Mouse (Mus musculus): ENCODE results near the gene Dctpp1. TPM values are rescaled to one million over a fixed set of nuclear protein-coding genes. Genes with fewer than 3 reads are reported as not detected.
A peak's percentile ranks its signal among the peaks of the same experiment; 100 is the strongest.

Dctpp1 gene
- total RNA-seq, 2 experiments from 2014 or later = 60.7 to 65.0 TPM

- no peak for DNase-seq
These were observed 28.5 kb downstream of the Dctpp1 start for GRCm38 (mm10) chr7:127231826-127232621.

GRCm38 (mm10) chr7:127231376-127231775, 29.1 kb downstream of the Dctpp1 start:
- DNase-seq = no peak

GRCm38 (mm10) chr7:127228615-127229303, 31.8 kb downstream of the Dctpp1 start:
- DNase-seq = peak; percentile 89

- no peak for DNase-seq
These were observed 35.1 kb downstream of the Dctpp1 start for GRCm38 (mm10) chr7:127225147-127225995.

GRCm38 (mm10) chr7:127224616-127225015, 35.9 kb downstream of the Dctpp1 start:
- no peak for DNase-seq

- DNase-seq = no peak
These were observed 36.7 kb downstream of the Dctpp1 start for GRCm38 (mm10) chr7:127223515-127224478.

GRCm38 (mm10) chr7:127223106-127223505, 37.4 kb downstream of the Dctpp1 start:
- no peak for DNase-seq

- no peak for DNase-seq
These were observed 40.1 kb downstream of the Dctpp1 start for GRCm38 (mm10) chr7:127220440-127220839.

- no peak for DNase-seq
These were observed 41.8 kb downstream of the Dctpp1 start for GRCm38 (mm10) chr7:127218670-127219069.

- no peak for DNase-seq
These were observed 42.4 kb downstream of the Dctpp1 start for GRCm38 (mm10) chr7:127217901-127218642.

GRCm38 (mm10) chr7:127217475-127217874, 43.0 kb downstream of the Dctpp1 start:
- DNase-seq = no peak

GRCm38 (mm10) chr7:127216307-127216706, 44.2 kb downstream of the Dctpp1 start:
- no peak for DNase-seq

GRCm38 (mm10) chr7:127214981-127215871, 45.3 kb downstream of the Dctpp1 start:
- DNase-seq = peak; percentile 71

GRCm38 (mm10) chr7:127214521-127214920, 46.0 kb downstream of the Dctpp1 start:
- no peak for DNase-seq

GRCm38 (mm10) chr7:127213930-127214329, 46.6 kb downstream of the Dctpp1 start:
- DNase-seq = no peak

GRCm38 (mm10) chr7:127213485-127213884, 47.0 kb downstream of the Dctpp1 start:
- DNase-seq = peak; percentile 61

GRCm38 (mm10) chr7:127212432-127213250, 47.9 kb downstream of the Dctpp1 start:
- no peak for DNase-seq

- no peak for DNase-seq
These were observed 49.3 kb downstream of the Dctpp1 start for GRCm38 (mm10) chr7:127211014-127211745.
